Mouse (Mus musculus) CD4-positive naive resting alpha-beta T cell, adult 57 days (primary cell): ENCODE measurements around the gene Hist1h4j. TPM values are rescaled to one million over a fixed set of nuclear protein-coding genes. Genes with fewer than 3 reads are reported as not detected.

Source experiments
- total RNA-seq: library from RNA; stranded (reverse); gene quantifications from one replicate; pipeline ENCODE4 v1.2.4, GENCODE M21; 2023

Hist1h4j gene
- total RNA-seq, result 11.9 TPM

GRCm38 (mm10) chr13:21734906-21735767 is at the start of gene Hist1h4j:
Hist1h4j (plus strand) TSS chr13:21735064.

GRCm38 (mm10) chr13:21697811-21698210 is 37.1 kb upstream of the Hist1h4j start, which contains the start of gene Olfr1359:
Olfr1359 (plus strand) TSS chr13:21698111.

GRCm38 (mm10) chr13:21715864-21716539 is 18.9 kb upstream of the Hist1h4j start, which contains the start of the genes Hist1h2bl and Hist1h2ai:
Hist1h2bl (minus strand) TSS chr13:21716143.
Hist1h2ai (plus strand) TSS chr13:21716422.

DNA sequence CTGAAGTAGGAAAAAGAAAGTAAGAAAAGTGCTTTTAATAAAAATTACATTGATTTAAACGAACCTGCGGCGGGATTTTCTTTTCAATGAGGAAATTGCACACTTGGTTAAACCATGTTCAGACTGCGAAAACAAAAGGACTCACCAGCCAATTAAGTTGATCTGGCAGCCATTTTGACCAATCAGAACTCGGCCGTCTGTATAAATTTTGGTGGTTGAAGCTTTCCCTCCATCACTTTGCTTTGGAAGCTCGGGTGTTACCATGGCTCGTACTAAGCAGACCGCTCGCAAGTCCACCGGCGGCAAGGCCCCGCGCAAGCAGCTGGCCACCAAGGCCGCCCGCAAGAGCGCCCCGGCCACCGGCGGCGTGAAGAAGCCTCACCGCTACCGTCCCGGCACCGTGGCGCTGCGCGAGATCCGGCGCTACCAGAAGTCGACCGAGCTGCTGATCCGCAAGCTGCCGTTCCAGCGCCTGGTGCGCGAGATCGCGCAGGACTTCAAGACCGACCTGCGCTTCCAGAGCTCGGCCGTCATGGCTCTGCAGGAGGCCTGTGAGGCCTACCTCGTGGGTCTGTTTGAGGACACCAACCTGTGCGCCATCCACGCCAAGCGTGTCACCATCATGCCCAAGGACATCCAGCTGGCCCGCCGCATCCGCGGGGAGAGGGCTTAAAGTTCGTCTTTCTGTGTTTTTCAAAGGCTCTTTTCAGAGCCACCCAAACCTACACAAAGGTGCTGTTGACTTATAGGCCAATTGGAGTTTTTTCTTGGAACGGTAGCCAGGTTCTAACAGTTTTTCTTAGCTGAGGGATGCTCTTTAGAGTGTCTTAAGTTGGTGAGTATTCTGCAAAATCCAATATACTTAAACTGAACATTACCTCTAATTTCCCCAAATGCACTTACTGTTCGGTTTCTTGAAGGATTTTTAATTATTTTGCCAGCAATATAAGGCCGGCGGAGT is 17.2 kb upstream of the Hist1h4j start, which contains the start of gene Hist1h3h:
Gene Hist1h3h (plus strand): TSS at position 263 of the 961 bp plus-strand sequence.

DNA sequence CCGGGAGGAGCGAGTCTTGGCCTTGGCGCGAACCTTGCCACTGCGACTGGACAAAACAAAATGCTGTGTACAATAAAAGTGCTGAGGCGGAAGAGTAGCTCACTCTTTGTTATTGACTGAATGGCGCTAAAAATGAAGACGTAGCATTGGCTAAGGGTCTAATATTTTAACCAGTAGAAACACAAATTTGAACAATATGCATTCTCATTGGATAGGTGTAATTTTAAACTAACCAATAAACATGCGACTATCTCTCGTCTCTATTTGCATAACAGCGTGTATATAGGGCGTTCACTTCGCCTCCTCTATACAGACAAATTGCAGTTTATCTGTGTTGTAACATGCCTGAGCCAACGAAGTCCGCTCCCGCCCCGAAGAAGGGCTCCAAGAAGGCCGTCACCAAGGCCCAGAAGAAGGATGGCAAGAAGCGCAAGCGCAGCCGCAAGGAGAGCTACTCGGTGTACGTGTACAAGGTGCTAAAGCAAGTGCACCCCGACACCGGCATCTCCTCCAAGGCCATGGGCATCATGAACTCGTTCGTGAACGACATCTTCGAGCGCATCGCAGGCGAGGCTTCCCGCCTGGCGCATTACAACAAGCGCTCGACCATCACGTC is 13.0 kb upstream of the Hist1h4j start, which contains the start of gene Hist1h2bm:
Gene Hist1h2bm (plus strand): TSS at position 288 of the 616 bp plus-strand sequence.

DNA sequence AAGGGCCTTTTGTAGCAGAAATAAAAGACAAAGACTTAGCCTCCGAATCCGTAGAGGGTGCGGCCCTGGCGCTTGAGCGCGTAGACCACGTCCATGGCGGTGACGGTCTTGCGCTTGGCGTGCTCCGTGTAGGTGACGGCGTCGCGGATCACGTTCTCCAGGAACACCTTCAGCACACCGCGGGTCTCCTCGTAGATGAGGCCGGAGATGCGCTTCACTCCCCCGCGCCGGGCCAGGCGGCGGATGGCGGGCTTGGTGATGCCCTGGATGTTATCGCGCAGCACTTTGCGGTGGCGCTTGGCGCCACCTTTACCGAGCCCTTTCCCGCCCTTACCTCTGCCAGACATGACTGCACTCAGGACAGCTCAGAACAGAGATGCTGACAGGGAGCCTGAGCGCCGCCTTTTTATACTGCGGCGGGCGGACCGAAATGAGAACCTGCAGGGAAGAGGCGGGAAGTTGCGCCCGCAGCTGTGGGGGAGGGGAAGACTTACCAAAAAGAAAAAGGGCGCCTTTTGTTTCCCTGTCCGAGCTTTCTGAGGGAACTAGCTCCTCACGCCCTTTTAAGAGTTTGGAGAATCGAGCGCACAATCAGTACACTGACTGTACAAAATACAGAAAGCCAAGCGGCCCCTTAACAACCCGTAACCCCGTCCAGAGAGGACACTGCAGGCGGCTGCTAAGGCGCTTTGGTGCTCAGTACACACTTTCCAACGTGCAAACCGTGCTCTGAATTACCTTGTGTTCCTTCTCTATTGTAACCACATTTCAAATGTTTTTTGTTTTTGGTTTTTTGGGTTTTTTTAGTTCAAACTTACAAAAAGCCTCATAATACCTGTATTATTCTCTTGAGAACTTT is 15.5 kb downstream of the Hist1h4j start, which contains the start of gene Hist1h4k:
Gene Hist1h4k (minus strand): TSS at position 347 of the 859 bp plus-strand sequence.

DNA sequence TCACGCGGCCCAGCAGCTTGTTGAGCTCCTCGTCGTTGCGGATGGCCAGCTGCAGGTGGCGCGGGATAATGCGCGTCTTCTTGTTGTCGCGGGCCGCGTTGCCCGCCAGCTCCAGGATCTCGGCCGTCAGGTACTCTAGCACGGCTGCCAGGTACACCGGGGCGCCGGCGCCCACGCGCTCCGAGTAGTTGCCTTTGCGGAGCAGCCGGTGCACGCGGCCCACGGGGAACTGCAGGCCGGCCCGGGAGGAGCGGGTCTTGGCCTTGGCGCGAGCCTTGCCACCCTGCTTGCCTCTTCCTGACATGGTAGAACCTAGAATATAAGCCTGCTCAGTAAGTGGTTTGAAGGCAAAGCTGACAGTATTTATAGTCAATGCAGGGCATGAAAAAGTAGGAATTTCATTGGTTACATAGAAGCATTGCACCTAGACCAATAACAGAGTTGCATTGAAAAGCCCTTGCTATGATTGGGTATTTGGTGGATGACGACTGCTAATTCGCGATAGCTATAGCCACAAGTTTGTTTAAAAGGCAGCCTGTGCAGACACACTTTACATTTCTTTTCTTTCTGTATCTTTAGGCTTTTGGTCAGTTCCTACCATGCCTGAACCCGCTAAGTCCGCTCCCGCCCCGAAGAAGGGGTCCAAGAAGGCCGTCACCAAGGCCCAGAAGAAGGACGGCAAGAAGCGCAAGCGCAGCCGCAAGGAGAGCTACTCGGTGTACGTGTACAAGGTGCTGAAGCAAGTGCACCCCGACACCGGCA is 18.8 kb downstream of the Hist1h4j start, which contains the start of the genes Hist1h2ak and Hist1h2bn:
Gene Hist1h2ak (minus strand): TSS at position 304 of the 762 bp plus-strand sequence.
Gene Hist1h2bn (plus strand): TSS at position 600 of the 762 bp plus-strand sequence.

GRCm38 (mm10) chr13:21779767-21780731 is 45.2 kb downstream of the Hist1h4j start, which contains the start of gene Hist1h1b:
Hist1h1b (minus strand) TSS chr13:21780625.

DNA sequence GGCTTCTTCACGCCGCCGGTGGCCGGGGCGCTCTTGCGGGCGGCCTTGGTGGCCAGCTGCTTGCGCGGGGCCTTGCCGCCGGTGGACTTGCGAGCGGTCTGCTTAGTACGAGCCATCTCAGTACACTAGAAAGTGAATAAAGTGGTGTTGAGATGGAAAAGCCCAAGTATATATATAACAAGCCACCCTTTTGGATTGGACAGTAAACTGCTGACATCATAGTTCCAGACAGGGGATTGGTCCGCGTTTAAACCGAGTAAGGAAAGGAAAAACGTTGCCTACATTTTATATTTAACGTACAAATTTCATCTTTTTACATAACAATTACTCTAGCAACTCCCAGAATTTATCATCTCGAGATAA is 48.4 kb downstream of the Hist1h4j start, which contains the start of gene Hist1h3i:
Gene Hist1h3i (minus strand): TSS at position 116 of the 363 bp plus-strand sequence.

Other genes with a start within 250 kb of the Hist1h4j start
- gene AK157302, start 239.8 kb upstream of the Hist1h4j start, total RNA-seq, result 5.1 TPM
- gene Gm11273, start 233.6 kb upstream of the Hist1h4j start, total RNA-seq, result 17.7 TPM
- 9.6 TPM for gene Zkscan8, start 203.9 kb upstream of the Hist1h4j start, total RNA-seq
- gene Olfr1366, start 192.3 kb upstream of the Hist1h4j start, total RNA-seq, result not detected
- gene Olfr1535, start 175.2 kb upstream of the Hist1h4j start, total RNA-seq, result not detected
- not detected for gene Olfr1364, start 153.3 kb upstream of the Hist1h4j start, total RNA-seq
- gene Olfr1362, start 121.0 kb upstream of the Hist1h4j start, total RNA-seq, result not detected
- not detected for gene Olfr11, start 92.5 kb upstream of the Hist1h4j start, total RNA-seq
- gene Olfr1361, start 71.7 kb upstream of the Hist1h4j start, total RNA-seq, result not detected
- gene Olfr1360, start 57.7 kb upstream of the Hist1h4j start, total RNA-seq, result not detected
- gene Olfr1359, start 37.0 kb upstream of the Hist1h4j start, total RNA-seq, result not detected
- 28.4 TPM for gene Hist1h2bl, start 18.9 kb upstream of the Hist1h4j start, total RNA-seq
- 48.8 TPM for gene Hist1h2ai, start 18.6 kb upstream of the Hist1h4j start, total RNA-seq
- gene Hist1h3h, start 17.4 kb upstream of the Hist1h4j start, total RNA-seq, result 99.8 TPM
- gene Hist1h2bm, start 13.0 kb upstream of the Hist1h4j start, total RNA-seq, result 6.3 TPM
- gene Hist1h4k, start 15.4 kb downstream of the Hist1h4j start, total RNA-seq, result 339 TPM
- gene Hist1h2ak, start 18.8 kb downstream of the Hist1h4j start, total RNA-seq, result 38.7 TPM
- gene Hist1h2bn, start 19.1 kb downstream of the Hist1h4j start, total RNA-seq, result 75.5 TPM
- gene Hist1h1b, start 45.6 kb downstream of the Hist1h4j start, total RNA-seq, result 9.5 TPM
- gene Hist1h3i, start 48.3 kb downstream of the Hist1h4j start, total RNA-seq, result 110 TPM
- 5.2 TPM for gene Hist1h2an, start 52.2 kb downstream of the Hist1h4j start, total RNA-seq
- 22.1 TPM for gene Hist1h2bp, start 52.4 kb downstream of the Hist1h4j start, total RNA-seq
- 49.3 TPM for gene Hist1h2bq, start 75.1 kb downstream of the Hist1h4j start, total RNA-seq
- gene Hist1h2ao, start 75.4 kb downstream of the Hist1h4j start, total RNA-seq, result 110 TPM
- gene Hist1h4m, start 76.7 kb downstream of the Hist1h4j start, total RNA-seq, result 248 TPM
- gene Hist1h4n, start 97.1 kb downstream of the Hist1h4j start, total RNA-seq, result 35.4 TPM
- gene Hist1h2ap, start 98.4 kb downstream of the Hist1h4j start, total RNA-seq, result 30.3 TPM
- gene Hist1h2br, start 98.7 kb downstream of the Hist1h4j start, total RNA-seq, result 48.4 TPM
- gene Zfp184, start 210.0 kb downstream of the Hist1h4j start, total RNA-seq, result 0.71 TPM
- not detected for gene Pom121l2, start 246.1 kb downstream of the Hist1h4j start, total RNA-seq